Mouse (Mus musculus): ENCODE results near the gene Mboat2. TPM values are rescaled to one million over a fixed set of nuclear protein-coding genes. Genes with fewer than 3 reads are reported as not detected.

Mboat2 gene
- polyA plus RNA-seq (2016; fragmentation: Nextera tagmentation; extraction: Ambion mirVana) = 64.7 and 66.0 TPM in 2 replicates

GRCm38 (mm10) chr12:24830766-24831152, at the start of gene Mboat2:
Gene Mboat2, plus strand, starts transcription at chr12:24830879.
- Histone ChIP-seq H3K4me2 (replicated peaks) (peak within 1 kb of the TSS; percentile 70), H3K9me3 (replicated peaks) (no peaks in the 10 kb centered on the region), H3K27me3 (no peaks in the 10 kb centered on the region), H3K9ac (peak within 1 kb of the TSS; percentile 92), H3K27ac (peak within 1 kb of the TSS; percentile 99), H3K4me1 (peaks cover 24% of the 10 kb centered on the region), H3K36me3 (no peaks in the 10 kb centered on the region), H3K4me3 (peak within 1 kb of the TSS; percentile 71)
- no peak for ATAC-seq (ENCODE audit: low FRiP score)
- 0% methylated on average over 24 of the region's 24 CpGs for WGBS

DNA sequence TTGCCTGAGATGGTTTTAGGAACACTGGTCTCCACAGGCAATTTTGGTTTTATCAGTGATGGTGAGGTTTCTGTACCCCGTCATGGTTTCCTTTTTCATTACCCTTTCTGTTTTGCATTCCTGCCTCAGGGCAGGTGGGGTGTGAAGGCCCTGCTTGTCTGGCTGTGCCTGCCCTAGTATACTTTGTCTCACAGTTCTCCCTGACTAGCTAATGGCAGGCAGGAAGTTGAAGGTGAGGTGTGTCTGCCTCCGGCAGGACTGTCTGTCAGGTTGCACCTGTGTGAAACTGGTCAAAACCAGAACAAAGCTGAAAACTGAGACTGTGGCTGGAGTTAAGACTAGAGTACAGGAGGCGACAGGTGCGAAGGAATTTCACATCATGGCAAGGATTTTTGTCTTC, 46.9 kb upstream of the Mboat2 start:
- H3K9ac ChIP-seq = no peak overlapping the region
- H3K4me3 ChIP-seq = no peak overlapping the region
- H3K4me1 ChIP-seq = no peaks in the 10 kb centered on the region; the same call in 1 of the 2 replicates
- H3K36me3 ChIP-seq = no peaks in the 10 kb centered on the region
- H3K27ac ChIP-seq = no peak overlapping the region
- 74% methylated on average over 4 of the region's 4 CpGs for WGBS
- 0 out of 2 replicates have a peak, but pooled peaks cover 4% of the 10 kb centered on the region for H3K27me3 ChIP-seq
- H3K4me2 ChIP-seq (replicated peaks) = no peak overlapping the region
- no peaks in the 10 kb centered on the region for H3K9me3 ChIP-seq (replicated peaks)
- no peak for ATAC-seq (ENCODE audit: low FRiP score)

DNA sequence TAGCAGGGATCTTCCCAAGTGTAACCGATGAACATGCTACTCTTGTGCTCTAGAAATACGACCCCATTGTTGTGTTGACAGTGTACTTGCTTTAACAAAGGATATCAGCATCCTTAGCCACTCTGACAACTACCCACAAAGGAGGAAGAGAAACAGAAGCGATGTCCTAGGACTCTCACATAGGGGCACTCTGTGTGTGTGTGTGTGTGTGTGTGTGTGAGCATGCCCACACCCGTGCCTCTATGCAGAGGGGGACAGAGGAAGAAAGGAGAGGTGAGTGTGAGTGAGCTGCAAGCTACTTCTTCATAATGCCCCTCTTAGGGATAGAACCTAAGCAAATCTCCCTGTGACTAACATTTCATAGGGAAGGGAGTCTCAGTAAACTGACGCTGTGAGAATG, 44.8 kb upstream of the Mboat2 start:
- Histone ChIP-seq H3K4me3 (no peak overlapping the region), H3K9me3 (replicated peaks) (no peaks in the 10 kb centered on the region), H3K27me3 (peaks cover 7% of the 10 kb centered on the region; the same call in 1 of the 2 replicates), H3K36me3 (no peaks in the 10 kb centered on the region), H3K4me2 (replicated peaks) (no peak overlapping the region), H3K4me1 (no peaks in the 10 kb centered on the region; the same call in 1 of the 2 replicates), H3K9ac (no peak overlapping the region), H3K27ac (no peak overlapping the region)
- WGBS = 60% methylated on average over 5 of the region's 5 CpGs
- ATAC-seq (ENCODE audit: low FRiP score) = no peak

DNA sequence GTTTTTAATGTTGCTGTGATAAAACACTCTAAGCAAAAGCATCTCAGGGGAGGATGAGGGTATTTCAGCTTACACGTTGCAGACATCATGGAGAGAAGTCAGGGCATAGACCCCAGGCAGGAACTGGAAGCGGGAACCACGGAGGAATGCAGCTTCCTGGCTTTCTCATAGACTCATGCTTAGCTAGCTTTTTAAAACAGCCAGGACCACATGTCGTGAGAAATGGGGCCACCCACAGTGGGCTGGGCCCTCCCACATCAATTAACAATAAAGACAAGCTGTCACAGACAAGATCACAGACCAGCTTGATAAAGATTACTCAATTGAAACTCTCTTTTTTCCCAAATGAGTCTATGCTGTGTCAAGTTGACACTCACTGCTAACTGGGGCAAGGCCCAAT, 44.4 kb upstream of the Mboat2 start:
- H3K4me3 ChIP-seq = no peak overlapping the region
- H3K4me1 ChIP-seq = no peaks in the 10 kb centered on the region; the same call in 1 of the 2 replicates
- ATAC-seq (ENCODE audit: low FRiP score) = no peak
- WGBS = 7% methylated on average over 4 of the region's 4 CpGs
- no peak overlapping the region for H3K27ac ChIP-seq
- H3K4me2 ChIP-seq (replicated peaks) = no peak overlapping the region
- H3K9me3 ChIP-seq (replicated peaks) = no peaks in the 10 kb centered on the region
- H3K27me3 ChIP-seq = peaks cover 7% of the 10 kb centered on the region; the same call in 1 of the 2 replicates
- no peak overlapping the region for H3K9ac ChIP-seq
- no peaks in the 10 kb centered on the region for H3K36me3 ChIP-seq

- 81% methylated on average over 1 of the region's 1 CpGs for WGBS
- Histone ChIP-seq H3K36me3 (no peaks in the 10 kb centered on the region), H3K27ac (no peak overlapping the region), H3K4me2 (replicated peaks) (no peak overlapping the region), H3K4me3 (no peak overlapping the region), H3K27me3 (peaks cover 7% of the 10 kb centered on the region; the same call in 1 of the 2 replicates), H3K9ac (no peak overlapping the region), H3K9me3 (replicated peaks) (no peaks in the 10 kb centered on the region), H3K4me1 (no peaks in the 10 kb centered on the region; the same call in 1 of the 2 replicates)
- no peak for ATAC-seq (ENCODE audit: low FRiP score)
These were observed 41.0 kb upstream of the Mboat2 start for GRCm38 (mm10) chr12:24789659-24790058.

DNA sequence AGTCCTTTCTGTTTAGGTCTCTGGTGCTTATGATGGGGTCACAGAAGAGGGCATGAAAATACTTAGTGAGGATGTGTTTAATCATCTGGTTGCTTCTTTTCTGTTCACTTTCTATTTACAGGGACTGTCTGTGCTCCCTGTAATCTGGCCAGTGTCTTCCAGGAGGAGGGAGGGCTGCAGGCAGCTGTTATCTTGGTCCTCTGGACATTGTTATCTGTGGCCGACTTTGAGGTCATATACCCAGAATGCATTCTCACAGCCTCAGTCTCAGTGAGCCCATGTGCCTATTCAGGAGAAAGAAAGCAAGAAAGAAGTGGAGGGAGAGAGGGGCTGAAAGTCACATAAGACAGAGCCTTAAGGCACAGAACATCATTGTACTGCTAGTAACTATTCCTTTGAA, 19.4 kb upstream of the Mboat2 start:
- no peak overlapping the region for H3K27ac ChIP-seq
- H3K9me3 ChIP-seq (replicated peaks) = no peaks in the 10 kb centered on the region
- no peak overlapping the region for H3K9ac ChIP-seq
- no peaks in the 10 kb centered on the region for H3K27me3 ChIP-seq
- no peak for ATAC-seq (ENCODE audit: low FRiP score)
- H3K36me3 ChIP-seq = no peaks in the 10 kb centered on the region
- H3K4me3 ChIP-seq = no peak overlapping the region
- 31% methylated on average over 1 of the region's 1 CpGs for WGBS
- H3K4me2 ChIP-seq (replicated peaks) = no peak overlapping the region
- no peaks in the 10 kb centered on the region for H3K4me1 ChIP-seq

DNA sequence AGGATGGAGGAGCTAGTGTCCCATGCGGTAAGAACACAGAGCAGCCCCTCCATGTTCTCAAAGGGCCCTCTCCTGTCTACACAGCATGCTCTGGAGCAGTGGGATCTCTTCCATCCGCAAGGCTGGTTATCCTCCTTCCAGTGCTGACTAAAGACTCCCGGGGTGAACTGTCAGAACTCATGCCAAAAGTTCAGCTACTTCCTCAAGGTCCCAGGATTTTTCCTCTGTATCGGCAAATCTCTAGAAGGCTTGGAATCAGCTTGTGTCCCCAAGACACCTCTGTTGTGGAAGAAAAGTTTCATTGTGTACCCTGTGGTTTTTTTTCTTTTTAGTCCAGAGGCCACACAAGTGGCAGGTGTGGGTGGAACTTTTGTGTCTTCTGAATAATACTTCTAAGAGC, 18.8 kb upstream of the Mboat2 start:
- no peak overlapping the region for H3K4me2 ChIP-seq (replicated peaks)
- H3K4me1 ChIP-seq = no peaks in the 10 kb centered on the region
- H3K9me3 ChIP-seq (replicated peaks) = no peaks in the 10 kb centered on the region
- ATAC-seq (ENCODE audit: low FRiP score) = no peak
- no peak overlapping the region for H3K27ac ChIP-seq
- H3K36me3 ChIP-seq = no peaks in the 10 kb centered on the region
- H3K9ac ChIP-seq = no peak overlapping the region
- no peaks in the 10 kb centered on the region for H3K27me3 ChIP-seq
- no peak overlapping the region for H3K4me3 ChIP-seq
- WGBS = 60% methylated on average over 4 of the region's 4 CpGs

GRCm38 (mm10) chr12:24822831-24823230, 7.8 kb upstream of the Mboat2 start:
- H3K36me3 ChIP-seq = 0 out of 2 replicates have a peak, but pooled peaks cover 7% of the 10 kb centered on the region
- H3K9me3 ChIP-seq (replicated peaks) = no peaks in the 10 kb centered on the region
- no peak overlapping the region for H3K4me3 ChIP-seq
- H3K27ac ChIP-seq = no peak overlapping the region
- no peaks in the 10 kb centered on the region for H3K27me3 ChIP-seq
- no peak overlapping the region for H3K9ac ChIP-seq
- 0 out of 2 replicates have a peak, but pooled peaks cover 3% of the 10 kb centered on the region for H3K4me1 ChIP-seq
- H3K4me2 ChIP-seq (replicated peaks) = no peak overlapping the region
- WGBS = 88% methylated on average over 2 of the region's 2 CpGs
- ATAC-seq (ENCODE audit: low FRiP score) = no peak

DNA sequence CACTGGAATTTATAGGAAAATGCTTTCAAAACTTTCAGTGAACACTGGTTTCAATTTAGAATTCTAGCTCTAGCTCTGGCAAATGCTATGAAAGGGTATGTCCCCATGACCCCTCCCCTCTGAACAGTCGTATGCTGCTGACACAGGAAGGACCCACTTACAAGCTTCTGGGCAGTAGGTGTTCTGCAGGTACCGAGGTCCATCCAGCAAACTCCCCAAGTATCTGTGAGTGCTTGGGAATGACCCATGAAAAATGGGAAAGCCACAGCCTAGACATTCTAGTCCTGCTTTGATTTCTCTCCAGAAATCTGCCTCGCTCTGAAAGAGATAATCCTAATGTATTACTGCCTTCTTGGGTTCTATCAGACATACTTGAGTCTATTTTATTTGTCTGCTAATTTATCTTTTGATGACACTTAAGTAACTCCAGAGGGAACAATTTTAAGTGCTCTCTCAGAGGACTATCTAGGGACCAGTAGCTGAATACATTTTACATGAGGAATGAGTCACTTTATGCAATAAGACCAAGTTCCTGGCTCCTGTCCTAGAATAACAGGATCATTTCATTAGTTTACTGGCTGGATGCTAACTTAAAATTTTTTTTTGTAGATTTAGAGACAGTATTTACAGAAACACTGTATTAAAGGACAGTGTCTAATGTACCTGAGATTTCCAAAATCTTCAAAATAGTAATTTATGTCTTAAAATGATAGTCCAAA, 6.9 kb upstream of the Mboat2 start:
- Histone ChIP-seq H3K27me3 (no peaks in the 10 kb centered on the region), H3K4me3 (no peak overlapping the region), H3K27ac (no peak overlapping the region), H3K4me2 (replicated peaks) (no peak overlapping the region), H3K36me3 (0 out of 2 replicates have a peak, but pooled peaks cover 7% of the 10 kb centered on the region), H3K9ac (no peak overlapping the region), H3K4me1 (peaks cover 6% of the 10 kb centered on the region; the same call in 1 of the 2 replicates), H3K9me3 (replicated peaks) (no peaks in the 10 kb centered on the region)
- ATAC-seq (ENCODE audit: low FRiP score) = no peak
- WGBS = 86% methylated on average over 3 of the region's 3 CpGs

DNA sequence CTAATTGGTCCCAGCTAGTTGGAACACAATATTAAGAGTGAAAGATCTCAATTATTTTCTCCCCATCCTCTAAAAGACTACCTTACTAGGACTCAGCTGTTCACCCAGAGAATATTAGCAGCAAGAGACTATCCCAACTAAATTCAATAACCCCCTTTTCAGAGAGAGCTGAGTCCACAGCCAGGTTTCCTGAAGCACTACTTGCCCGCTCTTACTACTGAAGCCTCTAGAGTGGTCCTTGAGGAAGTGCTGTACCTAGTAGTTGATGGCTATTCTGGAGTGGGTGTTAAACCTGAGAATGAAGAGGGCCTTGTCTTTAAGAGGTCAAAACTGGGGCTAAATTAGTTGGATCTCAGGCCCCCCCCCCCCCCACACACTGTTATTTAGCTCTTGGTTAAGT, 593 bp upstream of the Mboat2 start:
- Histone ChIP-seq H3K4me2 (replicated peaks) (peak overlapping the region; percentile 70), H3K27me3 (no peaks in the 10 kb centered on the region), H3K4me3 (peak overlapping the region; percentile 71), H3K4me1 (peaks cover 24% of the 10 kb centered on the region), H3K27ac (peak overlapping the region; percentile 99), H3K36me3 (no peaks in the 10 kb centered on the region), H3K9me3 (replicated peaks) (no peaks in the 10 kb centered on the region), H3K9ac (peak overlapping the region; percentile 92)
- 36% methylated on average over 1 of the region's 1 CpGs for WGBS
- ATAC-seq (ENCODE audit: low FRiP score) = no peak

GRCm38 (mm10) chr12:24831153-24831963, 679 bp downstream of the Mboat2 start:
- under 1% methylated on average over 75 of the region's 95 CpGs for WGBS
- H3K4me2 ChIP-seq (replicated peaks) = peak overlapping the region; percentile 70

DNA sequence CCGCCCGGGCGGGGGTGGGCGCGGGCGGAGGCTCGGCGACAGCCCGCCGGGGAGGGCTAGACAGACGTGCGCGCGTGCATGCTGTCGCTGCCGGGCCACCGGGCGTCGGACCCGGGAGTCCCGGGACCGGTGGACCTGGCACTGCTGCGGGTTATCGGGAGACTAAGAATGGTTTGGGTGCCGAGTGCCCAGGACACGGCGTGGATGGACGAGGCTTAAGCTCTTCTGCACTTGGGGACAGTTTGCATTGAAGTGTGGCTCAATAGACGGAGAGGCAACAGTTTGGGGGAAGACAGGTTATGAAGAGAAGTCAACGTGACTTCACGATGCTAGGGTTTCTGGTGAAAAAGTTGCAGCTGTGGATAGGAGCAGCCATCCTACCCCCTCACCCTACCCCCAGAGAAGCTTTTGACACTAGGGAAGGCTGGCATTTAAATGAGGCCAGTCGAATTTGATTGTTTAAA, 1.3 kb downstream of the Mboat2 start:
- ATAC-seq (ENCODE audit: low FRiP score) = no peak
- WGBS = under 1% methylated on average over 31 of the region's 32 CpGs
- H3K4me1 ChIP-seq = peaks cover 24% of the 10 kb centered on the region
- H3K9ac ChIP-seq = peak overlapping the region; percentile 92
- no peaks in the 10 kb centered on the region for H3K36me3 ChIP-seq
- H3K27ac ChIP-seq = peak overlapping the region; percentile 96
- H3K4me3 ChIP-seq = peak overlapping the region; percentile 71
- no peaks in the 10 kb centered on the region for H3K27me3 ChIP-seq
- peak overlapping the region; percentile 70 for H3K4me2 ChIP-seq (replicated peaks)
- no peaks in the 10 kb centered on the region for H3K9me3 ChIP-seq (replicated peaks)

More at GRCm38 (mm10) chr12:24831153-24831963, 679 bp downstream of the Mboat2 start:
- peaks cover 24% of the 10 kb centered on the region for H3K4me1 ChIP-seq
- H3K9ac ChIP-seq = peak overlapping the region; percentile 92
- no peaks in the 10 kb centered on the region for H3K9me3 ChIP-seq (replicated peaks)
- H3K36me3 ChIP-seq = no peaks in the 10 kb centered on the region
- H3K4me3 ChIP-seq = peak overlapping the region; percentile 71
- peak; percentile 100 for ATAC-seq (ENCODE audit: low FRiP score)
- H3K27me3 ChIP-seq = no peaks in the 10 kb centered on the region
- peak overlapping the region; percentile 99 for H3K27ac ChIP-seq

Data from hindbrain, embryonic 12.5 days (tissue).